In the genomic region with DNA sequence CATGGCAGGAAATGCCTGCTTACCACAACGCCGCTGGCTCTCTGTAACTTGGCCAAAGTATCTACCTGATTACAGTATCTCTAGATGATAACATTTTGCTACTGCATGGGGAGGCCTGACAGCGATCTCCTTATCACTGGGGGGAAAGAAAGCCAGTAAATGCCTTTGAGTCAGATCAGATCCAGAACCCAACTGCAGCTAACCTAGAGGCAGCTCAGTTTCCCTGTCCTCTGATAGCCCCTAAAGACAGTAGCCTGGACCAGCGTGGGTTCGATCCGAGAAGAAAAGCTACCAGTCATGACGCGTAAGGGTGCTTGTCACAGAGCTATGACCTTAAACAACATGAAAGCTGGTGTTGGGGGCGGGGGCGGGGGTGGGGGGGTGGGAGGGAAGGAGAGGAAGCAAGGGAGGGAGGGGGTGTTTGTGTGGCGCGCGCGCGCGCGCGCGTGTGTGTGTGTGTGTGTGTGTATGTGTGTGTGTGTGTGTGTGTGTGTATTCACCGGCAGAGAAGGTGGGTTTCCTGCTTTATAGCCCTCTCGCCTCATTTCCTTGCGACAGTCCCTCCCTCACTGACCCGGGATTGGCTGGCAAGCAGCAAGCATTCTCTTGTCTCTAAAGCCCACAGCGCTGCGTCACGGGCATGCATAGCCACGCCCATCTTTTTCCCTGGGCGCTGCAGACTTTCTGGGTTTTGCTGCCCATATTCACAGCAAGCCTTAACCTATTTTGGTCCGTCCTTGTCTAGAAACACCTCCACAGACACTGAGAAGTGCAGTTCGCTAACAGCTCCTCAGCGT, we compare ENCODE assay signal across 7 mouse cellular contexts. TPM values are rescaled to one million over a fixed set of nuclear protein-coding genes. Genes with fewer than 3 reads are reported as not detected.
A peak's percentile ranks its signal among the peaks of the same experiment; 100 is the strongest.
DNase-seq lines count a peak whose midpoint lies in the region; ATAC-seq lines count a peak whose summit lies in the region.

No protein-coding gene starts in this region.

- no peaks in the 10 kb centered on the region for H3K36me3 ChIP-seq in intestine, embryonic 16.5 days (ENCODE audit: control insufficient read depth, insufficient read depth, low read length)

- peak; percentile 88 for DNase-seq in adrenal gland, adult 8-10 months
- DNase-seq in embryo, embryonic 9.5 days (ENCODE audit: extremely low spot score): peak; percentile 87
- DNase-seq in gastrocnemius, postnatal 4 days (ENCODE audit: low spot score in 2 of 2): peak; percentile 53 to 77
- DNase-seq in left cerebral cortex, postnatal 25 days (ENCODE audit: low spot score in 2 of 2): peak; percentile 84 to 93
- DNase-seq in mesoderm, embryonic 11.5 days (ENCODE audit: low read depth, low spot score): peak; percentile 89
- peak; percentile 95 for DNase-seq in skeletal muscle tissue, adult 2 months (ENCODE audit: low read depth, low spot score)

- no peaks in the 10 kb centered on the region; the same call in 1 of the 2 replicates for H3K4me1 ChIP-seq in intestine, embryonic 16.5 days (ENCODE audit: control insufficient read depth, insufficient read depth, low read length)

- intact Hi-C loops in left cerebral cortex, postnatal 25 days (cut with DNase I): no loop called here

- 1% methylated on average over 27 of the region's 31 CpGs for WGBS in intestine, embryonic 16.5 days

- H3K9me3 ChIP-seq in intestine, embryonic 16.5 days (ENCODE audit: control insufficient read depth, low read length): no peaks in the 10 kb centered on the region

- H3K4me2 ChIP-seq in intestine, embryonic 16.5 days (ENCODE audit: low read depth, low read length): peak overlapping the region; percentile 73

- H3K4me3 ChIP-seq in intestine, embryonic 16.5 days (ENCODE audit: low read length): peak overlapping the region; percentile 43

- ATAC-seq in intestine, embryonic 16.5 days: peak; percentile 96

- H3K9ac ChIP-seq in intestine, embryonic 16.5 days (ENCODE audit: low read depth, low read length): peak overlapping the region; percentile 67

- H3K27me3 ChIP-seq in intestine, embryonic 16.5 days (replicated peaks; ENCODE audit: control insufficient read depth, insufficient read depth, low read length): no peaks in the 10 kb centered on the region

- peak overlapping the region; percentile 86 for H3K27ac ChIP-seq in intestine, embryonic 16.5 days (ENCODE audit: low read length)

RNA-seq across cellular contexts. Expression of a gene that starts 18.5 kb away (rescaled TPM):
- 100 to 1,000 TPM; 110 to 151 (median 127) TPM for total RNA-seq in adrenal gland, adult 8-10 months (2022)
- total RNA-seq in gastrocnemius, postnatal 4 days (2021): 10 to 100 TPM; 28.0 to 28.6 TPM
- polyA plus RNA-seq in intestine, embryonic 16.5 days (2015; fragmentation: Nextera tagmentation; extraction: Ambion mirVana): 40.7 and 47.2 TPM in 2 replicates
- 10 to 100 TPM; 54.1 to 63.5 TPM for total RNA-seq in left cerebral cortex, postnatal 25 days (2021)

RNA-seq across cellular contexts. Expression of a gene that starts 21.4 kb away (rescaled TPM):
- under 1 TPM; 0.09 to 0.28 (median 0.26) TPM for total RNA-seq in adrenal gland, adult 8-10 months (2022)
- not detected for total RNA-seq in gastrocnemius, postnatal 4 days (2021)
- polyA plus RNA-seq in intestine, embryonic 16.5 days (2015; fragmentation: Nextera tagmentation; extraction: Ambion mirVana): 0.11 and 0.18 TPM in 2 replicates
- total RNA-seq in left cerebral cortex, postnatal 25 days (2021): not detected

RNA-seq across cellular contexts. Expression of a gene that starts 25.5 kb away (rescaled TPM):
- 100 to 1,000 TPM in 3 of 4 experiments, 10 to 100 TPM in 1; 77.8 to 122 (median 108) TPM for total RNA-seq in adrenal gland, adult 8-10 months (2022)
- 10 to 100 TPM; 20.9 to 24.1 TPM for total RNA-seq in gastrocnemius, postnatal 4 days (2021)
- 31.3 and 33.7 TPM in 2 replicates for polyA plus RNA-seq in intestine, embryonic 16.5 days (2015; fragmentation: Nextera tagmentation; extraction: Ambion mirVana)
- total RNA-seq in left cerebral cortex, postnatal 25 days (2021): 10 to 100 TPM; 60.7 to 63.6 TPM

RNA-seq across cellular contexts. Expression of a gene that starts 52.0 kb away (rescaled TPM):
- 1 to 10 TPM; 5.7 to 8.5 (median 6.7) TPM for total RNA-seq in adrenal gland, adult 8-10 months (2022)
- total RNA-seq in gastrocnemius, postnatal 4 days (2021): 1 to 10 TPM; 5.7 to 5.9 TPM
- 5.8 and 5.9 TPM in 2 replicates for polyA plus RNA-seq in intestine, embryonic 16.5 days (2015; fragmentation: Nextera tagmentation; extraction: Ambion mirVana)
- 10 to 100 TPM; 36.2 to 36.8 TPM for total RNA-seq in left cerebral cortex, postnatal 25 days (2021)

Comparison
In these comparisons a context has a peak if more than half of its experiments do, and no peak if none do; other contexts are left out.
1. Peak in every context shown above with its lines: DNase-seq, ATAC-seq, H3K4me3 ChIP-seq and H3K27ac ChIP-seq.